ENCODE assay signal across 8 mouse cellular contexts in genomic region chr9:48479838-48480410, GRCm38 (mm10). TPM values are rescaled to one million over a fixed set of nuclear protein-coding genes. Genes with fewer than 3 reads are reported as not detected.
DNase-seq lines count a peak whose midpoint lies in the region; ATAC-seq and TF ChIP-seq lines count a peak whose summit lies in the region.

No protein-coding gene starts in this region.

- 5% methylated on average over 24 of the region's 25 CpGs for WGBS in limb, embryonic 15.5 days
- WGBS in olfactory bulb, adult 2 months, result 6% methylated on average over 25 of the region's 25 CpGs

- H3K9me3 ChIP-seq in limb, embryonic 15.5 days, result no peaks in the 10 kb centered on the region

- H3K36me3 ChIP-seq in C2C12 (ENCODE audit: control insufficient read depth, insufficient read depth), result peaks cover 18% of the 10 kb centered on the region
- peaks cover 18% of the 10 kb centered on the region for H3K36me3 ChIP-seq in limb, embryonic 15.5 days

- intact Hi-C loops in gastrocnemius, adult 2 months (cut with DNase I), result loop anchor here (2.0 kb wide), 1 partner anchor 15 kb away; the partner anchor contains the start of genes Gm5617 and Rbm7
- intact Hi-C loops in left cerebral cortex, postnatal 25 days (cut with DNase I), result loop anchor here (1.0 kb wide), 1 partner anchor 15 kb away; the partner anchor contains the start of genes Gm5617 and Rbm7

- peaks cover 15% of the 10 kb centered on the region for H3K4me1 ChIP-seq in limb, embryonic 15.5 days
- no peaks in the 10 kb centered on the region for H3K4me1 ChIP-seq in olfactory bulb, adult 2 months (ENCODE audit: control insufficient read depth, insufficient read depth, low read length)

- H3K9ac ChIP-seq in limb, embryonic 15.5 days, result peak overlapping the region; percentile 84

- ATAC-seq in erythroid progenitor cell, adult 5-6 weeks (replicated peaks; ENCODE audit: low FRiP score, poor library complexity, severe bottlenecking), result peak; percentile 10; the same call in 1 of the 2 replicates
- peak; percentile 7; the same call in 1 of the 2 replicates for ATAC-seq in limb, embryonic 15.5 days (ENCODE audit: insufficient number of reproducible peaks, low FRiP score, low TSS enrichment, low read depth)

- no peak for TF ChIP-seq CTCF in gastrocnemius, adult 2 months (IDR thresholded peaks at IDR 0.05)
- TF ChIP-seq CTCF in C2C12 (IDR thresholded peaks at IDR 0.05; ENCODE audit: control insufficient read depth, insufficient read depth, insufficient read length), result no peak
- TF ChIP-seq CTCF in olfactory bulb, adult 2 months (IDR thresholded peaks at IDR 0.05; ENCODE audit: insufficient read depth, low read depth, low read length), result no peak

- H3K79me3 ChIP-seq in C2C12 (ENCODE audit: low read depth), result peaks cover 20% of the 10 kb centered on the region

- peaks cover 35% of the 10 kb centered on the region for H3K79me2 ChIP-seq in C2C12 (ENCODE audit: control insufficient read depth, insufficient read depth)

- H3ac ChIP-seq in C2C12 (ENCODE audit: control insufficient read depth, insufficient read length, low read depth), result peak overlapping the region; percentile 82

- peak overlapping the region; percentile 85 for H3K4me3 ChIP-seq in gastrocnemius, adult 2 months
- H3K4me3 ChIP-seq in C2C12 (ENCODE audit: insufficient read depth, poor library complexity, severe bottlenecking), result peak overlapping the region; percentile 78
- peak overlapping the region; percentile 92 for H3K4me3 ChIP-seq in limb, embryonic 15.5 days
- H3K4me3 ChIP-seq in olfactory bulb, adult 2 months (ENCODE audit: insufficient read depth, low read depth, low read length), result peak overlapping the region; percentile 99

- H3K27me3 ChIP-seq in C2C12 (ENCODE audit: control insufficient read depth, insufficient read depth, insufficient read length), result no peaks in the 10 kb centered on the region
- no peaks in the 10 kb centered on the region for H3K27me3 ChIP-seq in limb, embryonic 15.5 days

- H3K4me2 ChIP-seq in limb, embryonic 15.5 days, result peak overlapping the region; percentile 73

- H3K27ac ChIP-seq in gastrocnemius, adult 2 months, result peak overlapping the region; percentile 88
- H3K27ac ChIP-seq in limb, embryonic 15.5 days, result peak overlapping the region; percentile 57; the same call in 1 of the 2 replicates
- H3K27ac ChIP-seq in olfactory bulb, adult 2 months (ENCODE audit: insufficient read depth, low read depth, low read length), result no peak overlapping the region; the same call in 1 of the 2 replicates

- no peak for DNase-seq in gastrocnemius, adult 2 months
- DNase-seq in gastrocnemius, adult 18-20 months (ENCODE audit: low spot score), result no peak
- no peak for DNase-seq in right cerebral cortex, postnatal 36 days (ENCODE audit: low spot score in 2 of 2)
- no peak for DNase-seq in left cerebral cortex, postnatal 25 days (ENCODE audit: low spot score in 2 of 2)

- no peak for TF ChIP-seq POLR2A in olfactory bulb, adult 2 months (IDR thresholded peaks at IDR 0.05; ENCODE audit: insufficient read depth, low read depth, low read length)

TF ChIP-seq in C2C12, 6 proteins besides CTCF, POLR2A, EP300 and RAD21:
- TF ChIP-seq CEBPB (IDR thresholded peaks at IDR 0.05; ENCODE audit: low read depth) (peak; percentile 10), MYOG (IDR thresholded peaks at IDR 0.05; ENCODE audit: control insufficient read depth, extremely low read depth, insufficient read length) (no peak)

RNA-seq across cellular contexts. Expression of gene Rexo2, which starts 0.5 kb away (rescaled TPM):
- total RNA-seq in gastrocnemius, adult 2 months (2021), result 10 to 100 TPM; 66.0 to 68.1 TPM
- total RNA-seq in gastrocnemius, adult 18-20 months (2021), result 10 to 100 TPM; 65.9 to 69.0 TPM
- 234 TPM for polyA plus RNA-seq in C2C12 (2012; fragmentation: generic; extraction: Trizol)
- total RNA-seq in erythroid progenitor cell, adult 5-6 weeks (2015; ENCODE audit: low replicate concordance), result 60.4 and 69.6 TPM in 2 replicates
- 69.2 and 100 TPM in 2 replicates for total RNA-seq in erythroid progenitor cell, adult 5-6 weeks (2017; ENCODE audit: low replicate concordance)
- 153 and 154 TPM in 2 replicates for polyA plus RNA-seq in limb, embryonic 15.5 days (2015; fragmentation: Nextera tagmentation; extraction: Ambion mirVana)
- not detected in 2 replicates for polyA plus RNA-seq in olfactory bulb, adult 2 months (2012; ENCODE audit: insufficient read depth, insufficient read length, low replicate concordance, missing spikeins)
- total RNA-seq in left cerebral cortex, postnatal 25 days (2021), result 100 to 1,000 TPM; 105 TPM

RNA-seq across cellular contexts. Expression of gene Rbm7, which starts 15.2 kb away (rescaled TPM):
- total RNA-seq in gastrocnemius, adult 2 months (2021), result 10 to 100 TPM; 15.2 to 16.0 TPM
- 10 to 100 TPM; 13.5 to 15.5 TPM for total RNA-seq in gastrocnemius, adult 18-20 months (2021)
- polyA plus RNA-seq in C2C12 (2012; fragmentation: generic; extraction: Trizol), result 21.0 TPM
- 41.5 and 48.3 TPM in 2 replicates for total RNA-seq in erythroid progenitor cell, adult 5-6 weeks (2015; ENCODE audit: low replicate concordance)
- total RNA-seq in erythroid progenitor cell, adult 5-6 weeks (2017; ENCODE audit: low replicate concordance), result 32.2 and 41.5 TPM in 2 replicates
- polyA plus RNA-seq in limb, embryonic 15.5 days (2015; fragmentation: Nextera tagmentation; extraction: Ambion mirVana), result 123 and 125 TPM in 2 replicates
- polyA plus RNA-seq in olfactory bulb, adult 2 months (2012; ENCODE audit: insufficient read depth, insufficient read length, low replicate concordance, missing spikeins), result not detected in 2 replicates
- 10 to 100 TPM; 34.3 to 35.5 TPM for total RNA-seq in left cerebral cortex, postnatal 25 days (2021)

RNA-seq across cellular contexts. Expression of gene Gm5617, which starts 15.3 kb away (rescaled TPM):
- total RNA-seq in gastrocnemius, adult 2 months (2021), result 10 to 100 TPM in 1 of 2 experiments, 1 to 10 TPM in 1; 8.1 to 10.3 TPM
- total RNA-seq in gastrocnemius, adult 18-20 months (2021), result 1 to 10 TPM; 9.5 to 9.8 TPM
- 23.1 TPM for polyA plus RNA-seq in C2C12 (2012; fragmentation: generic; extraction: Trizol)
- 3.4 and 21.3 TPM in 2 replicates for total RNA-seq in erythroid progenitor cell, adult 5-6 weeks (2015; ENCODE audit: low replicate concordance)
- total RNA-seq in erythroid progenitor cell, adult 5-6 weeks (2017; ENCODE audit: low replicate concordance), result 4.6 and 5.2 TPM in 2 replicates
- 27.3 and 31.2 TPM in 2 replicates for polyA plus RNA-seq in limb, embryonic 15.5 days (2015; fragmentation: Nextera tagmentation; extraction: Ambion mirVana)
- polyA plus RNA-seq in olfactory bulb, adult 2 months (2012; ENCODE audit: insufficient read depth, insufficient read length, low replicate concordance, missing spikeins), result not detected in 2 replicates
- 10 to 100 TPM; 11.2 to 12.0 TPM for total RNA-seq in left cerebral cortex, postnatal 25 days (2021)
